ENCODE assay signal across 8 mouse cellular contexts in genomic region chr2:120976990-120977925, GRCm38 (mm10). TPM values are rescaled to one million over a fixed set of nuclear protein-coding genes. Genes with fewer than 3 reads are reported as not detected.
DNase-seq lines count a peak whose midpoint lies in the region; ATAC-seq and TF ChIP-seq lines count a peak whose summit lies in the region.

TSS of gene Tmem62 (plus strand) at chr2:120977017.

- peak; percentile 74 to 77 for DNase-seq in adrenal gland, adult 18-20 months (ENCODE audit: low spot score in 2 of 2)
- DNase-seq in embryo, embryonic 10 days (ENCODE audit: low spot score) = peak; percentile 48
- DNase-seq in gastrocnemius, postnatal 10 days = peak; percentile 66
- peak; percentile 63 for DNase-seq in hindbrain, postnatal 0 days (ENCODE audit: low spot score)
- peak; percentile 15 to 71 for DNase-seq in left cerebral cortex, postnatal 10 days (ENCODE audit: extremely low spot score in 1 of 2, low spot score in 2 of 2)
- DNase-seq in right cerebral cortex, postnatal 10 days (ENCODE audit: low spot score in 2 of 2) = peak; percentile 64 to 70
- DNase-seq in urinary bladder, postnatal 36 days (ENCODE audit: low spot score in 2 of 2) = peak; percentile 61 to 64

- no peaks in the 10 kb centered on the region for H3K9me3 ChIP-seq in hindbrain, postnatal 0 days (ENCODE audit: low read length)
- H3K9me3 ChIP-seq in megakaryocyte, embryonic 14.5 days = no peaks in the 10 kb centered on the region

- H3K27ac ChIP-seq in hindbrain, postnatal 0 days = peak within 1 kb of the TSS; percentile 90

- H3K4me2 ChIP-seq in hindbrain, postnatal 0 days (ENCODE audit: low read depth, low read length) = peak within 1 kb of the TSS; percentile 84

- H3K9ac ChIP-seq in hindbrain, postnatal 0 days (replicated peaks; ENCODE audit: low read length) = peak within 1 kb of the TSS; percentile 89

- ATAC-seq in hindbrain, postnatal 0 days = peak; percentile 74

- intact Hi-C loops in left cerebral cortex, postnatal 10 days (cut with DNase I) = no loop called here

- WGBS in hindbrain, postnatal 0 days = under 1% methylated on average over 63 of the region's 71 CpGs

- H3K36me3 ChIP-seq in hindbrain, postnatal 0 days (ENCODE audit: insufficient read depth, low read length) = no peaks in the 10 kb centered on the region
- H3K36me3 ChIP-seq in megakaryocyte, embryonic 14.5 days (replicated peaks; ENCODE audit: low read length) = peaks cover 8% of the 10 kb centered on the region

- no peaks in the 10 kb centered on the region for H3K27me3 ChIP-seq in hindbrain, postnatal 0 days (ENCODE audit: insufficient read depth, low read length)
- no peaks in the 10 kb centered on the region for H3K27me3 ChIP-seq in megakaryocyte, embryonic 14.5 days (replicated peaks)

- no peak for TF ChIP-seq CTCF in hindbrain, postnatal 0 days (IDR thresholded peaks at IDR 0.05; ENCODE audit: low read depth)

- H3K4me3 ChIP-seq in hindbrain, postnatal 0 days (ENCODE audit: low read length) = peak within 1 kb of the TSS; percentile 81
- peak within 1 kb of the TSS; percentile 98 for H3K4me3 ChIP-seq in megakaryocyte, embryonic 14.5 days (replicated peaks)

- no peaks in the 10 kb centered on the region for H3K4me1 ChIP-seq in hindbrain, postnatal 0 days (ENCODE audit: insufficient read depth, low read length)
- peaks cover 22% of the 10 kb centered on the region for H3K4me1 ChIP-seq in megakaryocyte, embryonic 14.5 days

RNA-seq across cellular contexts. Expression of gene Tmem62, which starts in this region (rescaled TPM):
- 10 to 100 TPM in 1 of 2 experiments, 1 to 10 TPM in 1; 9.3 to 23.0 TPM for total RNA-seq in adrenal gland, adult 18-20 months (2021)
- 1 to 10 TPM; 2.8 to 4.0 TPM for total RNA-seq in gastrocnemius, postnatal 10 days (2021)
- total RNA-seq in hindbrain, postnatal 0 days (2014; rRNA removed) = 24.0 and 25.8 TPM in 2 replicates
- polyA plus RNA-seq in hindbrain, postnatal 0 days (2015; fragmentation: Nextera tagmentation; extraction: Ambion mirVana) = 12.6 and 13.8 TPM in 2 replicates
- 10 to 100 TPM; 20.6 to 24.9 TPM for total RNA-seq in left cerebral cortex, postnatal 10 days (2021)
- polyA plus RNA-seq in megakaryocyte, embryonic 14.5 days (2012; ENCODE audit: insufficient read depth, low replicate concordance) = 0.64 and 1.4 TPM in 2 replicates

Comparison
In these comparisons a context has a peak if more than half of its experiments do, and no peak if none do; other contexts are left out.
1. Peak in every context shown above with its lines: DNase-seq, ATAC-seq, H3K4me3 ChIP-seq and H3K27ac ChIP-seq.